Mouse (Mus musculus) kidney, adult 2 months (tissue): ENCODE measurements around the gene Ldah.

Source experiments
- CTCF ChIP-seq: fragments of 200-500 bp; conservative IDR thresholded peaks from 2 replicates; pipeline ENCODE4 v1.5.1; 2011; ENCODE audit warnings: low read depth, mild to moderate bottlenecking, control low read depth, low read length, moderate library complexity, mixed read lengths; ENCODE audit not compliant: insufficient read depth, insufficient read length
- POLR2A ChIP-seq: fragments of 200-500 bp; IDR thresholded peaks from one replicate; pipeline ENCODE4 v1.6.1; 2011; ENCODE audit warnings: low read depth, low read length, control low read depth

GRCm38 (mm10) chr12:8300111-8300480, 92.2 kb downstream of the Ldah start:
- TF ChIP-seq CTCF (no peak), POLR2A (no peak)
